Mouse (Mus musculus) left cerebral cortex, postnatal 10 days (tissue): ENCODE measurements at regions not wholly inside any gene's neighbourhood (a gene's known extent, or its start where the extent isn't known, plus 50 kb on each side); places are given as distances from the start of the nearest gene placed in this dataset.
A peak's percentile ranks its signal among the peaks of the same experiment; 100 is the strongest.

Experiments used
- DNase-seq, 2 experiments: peaks; one replicate each; pipeline ENCODE4 v3.0.0; 2021 to 2022; ENCODE audit warnings: low spot score in 2 of 2, mixed read lengths in 1 of 2; ENCODE audit errors: extremely low spot score in 1 of 2
- intact Hi-C: fragments of 180-260 bp; cut with DNase I; formaldehyde crosslinking; loops from one replicate; pipeline ENCODE4 v1.15.1; 2025

GRCm38 (mm10) chr2:48498047-48498723 lies 315.7 kb upstream of the Acvr2a start:
- intact Hi-C loops, result no loop called here
- DNase-seq, result no peak

GRCm38 (mm10) chr2:48499396-48499795 lies 314.5 kb upstream of the Acvr2a start:
- intact Hi-C loops, result no loop called here
- DNase-seq, result no peak

DNA sequence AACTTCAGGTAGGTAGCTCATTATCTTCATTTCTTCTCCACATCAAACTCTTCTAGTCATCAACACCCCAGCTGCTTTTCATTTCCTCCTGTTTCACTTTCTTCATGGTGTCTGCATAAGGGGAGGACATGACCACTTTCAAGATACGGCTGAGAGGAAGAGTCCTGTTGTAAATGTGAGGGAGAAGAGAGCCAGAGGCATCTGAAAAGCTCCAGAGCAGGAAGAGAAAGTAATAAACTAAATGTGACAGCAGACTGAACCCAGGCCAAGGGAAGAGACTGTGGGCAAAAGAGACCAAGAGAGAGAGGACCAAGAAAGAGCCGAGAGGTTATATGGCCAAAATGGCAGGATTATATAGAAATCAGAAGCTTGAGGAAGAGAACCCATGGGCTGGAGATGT lies 312.5 kb upstream of the Acvr2a start:
- DNase-seq, result no peak
- intact Hi-C loops, result no loop called here

- no peak for DNase-seq
- intact Hi-C loops, result no loop called here
Observed at GRCm38 (mm10) chr2:48513848-48514247, 300.1 kb upstream of the Acvr2a start.

DNA sequence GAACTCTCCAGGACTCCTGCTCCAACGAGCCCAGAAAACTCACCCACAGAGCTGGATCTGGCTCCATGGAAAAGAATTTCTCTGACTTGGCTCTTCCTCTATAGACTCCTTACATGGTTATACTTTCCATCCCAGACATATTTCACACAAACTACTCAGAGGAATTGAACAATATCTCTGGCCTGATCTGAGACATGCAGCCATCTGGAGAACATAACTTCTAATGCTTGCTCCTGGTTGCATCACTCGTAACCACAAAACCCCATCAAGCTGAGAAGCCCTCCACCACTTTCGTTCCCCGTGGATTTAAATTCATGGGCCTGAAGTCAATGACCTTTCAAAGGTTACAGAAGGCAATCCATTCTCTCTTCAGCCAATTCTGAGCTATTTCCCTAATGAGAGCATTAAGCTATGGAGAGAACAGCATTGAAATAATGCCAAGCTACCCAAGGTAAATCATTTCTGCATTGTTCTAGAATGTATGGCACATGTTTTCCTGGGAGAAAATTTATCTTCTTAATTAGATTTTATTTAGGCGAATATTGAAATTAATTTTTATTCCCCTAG lies 294.0 kb upstream of the Acvr2a start:
- intact Hi-C loops, result no loop called here
- DNase-seq, result no peak

DNA sequence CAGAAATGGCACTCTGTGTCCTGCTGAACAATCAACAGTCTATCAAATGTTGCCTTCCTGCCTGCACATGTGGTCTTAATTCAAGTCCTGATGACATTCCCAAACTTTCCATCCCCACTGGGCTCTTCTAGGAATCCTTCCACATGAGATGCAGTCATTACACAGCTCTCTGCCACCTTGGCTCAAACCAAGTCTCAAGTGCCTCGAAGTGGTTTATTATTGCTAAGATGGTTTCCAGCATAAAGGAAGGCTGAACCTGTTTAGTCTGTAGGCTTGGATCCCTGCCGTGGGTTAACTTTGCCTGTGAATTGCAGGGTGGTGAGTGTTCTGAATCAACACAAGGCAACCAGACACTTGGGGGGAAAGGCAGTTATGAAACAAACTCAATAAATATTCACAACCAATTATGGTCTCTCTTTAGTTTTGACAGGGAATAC lies 293.4 kb upstream of the Acvr2a start:
- intact Hi-C loops, result no loop called here
- no peak for DNase-seq

DNA sequence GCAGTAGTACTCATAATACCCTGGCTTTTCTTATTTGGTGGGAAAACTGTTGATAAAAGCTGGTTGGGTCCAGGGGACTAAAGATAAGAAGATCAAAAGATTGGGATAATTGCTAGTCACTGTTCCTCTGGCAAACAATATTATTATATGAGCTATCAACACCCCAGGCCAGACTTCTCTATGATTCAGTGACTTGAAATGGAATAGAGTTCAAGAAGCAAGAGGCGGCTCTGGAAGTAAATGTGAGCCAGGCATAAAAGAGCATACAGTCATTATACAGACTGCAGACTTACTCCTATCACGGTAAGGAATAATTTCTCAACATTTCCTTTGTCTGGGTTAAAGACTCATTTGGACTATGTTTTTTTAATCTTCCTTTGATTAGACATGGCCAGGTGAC lies 278.5 kb upstream of the Acvr2a start:
- DNase-seq, result no peak
- intact Hi-C loops, result no loop called here

DNA sequence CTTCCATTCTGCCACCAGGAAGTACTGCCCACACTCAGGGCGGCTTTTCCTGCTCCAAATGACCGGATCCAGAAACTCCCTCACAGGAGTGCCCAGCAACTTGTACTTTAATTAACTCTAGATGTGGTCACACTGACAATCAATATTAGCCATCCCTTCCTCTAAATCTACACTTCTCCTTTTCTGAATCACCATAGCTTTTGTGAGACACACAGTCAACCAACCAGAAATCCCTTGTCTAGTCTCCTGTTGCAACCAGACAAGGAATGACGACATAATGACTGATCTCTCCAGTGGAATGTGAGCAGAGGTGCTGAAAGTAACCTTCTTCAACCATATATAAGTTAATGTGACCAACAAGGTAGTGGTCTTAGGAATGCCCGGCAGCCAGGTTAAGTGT lies 277.0 kb upstream of the Acvr2a start:
- intact Hi-C loops, result no loop called here

GRCm38 (mm10) chr2:48538668-48539341 lies 275.1 kb upstream of the Acvr2a start:
- DNase-seq, result peak in 1 of 2 experiments; percentile 10
- intact Hi-C loops, result no loop called here

More for the DNA sequence above, 277.0 kb upstream of the Acvr2a start:
- no peak for DNase-seq

- intact Hi-C loops, result no loop called here
- DNase-seq, result no peak
Observed at GRCm38 (mm10) chr2:48539465-48540055, 274.3 kb upstream of the Acvr2a start.

- intact Hi-C loops, result no loop called here
- no peak for DNase-seq
Observed at GRCm38 (mm10) chr2:48544377-48544776, 269.5 kb upstream of the Acvr2a start.

DNA sequence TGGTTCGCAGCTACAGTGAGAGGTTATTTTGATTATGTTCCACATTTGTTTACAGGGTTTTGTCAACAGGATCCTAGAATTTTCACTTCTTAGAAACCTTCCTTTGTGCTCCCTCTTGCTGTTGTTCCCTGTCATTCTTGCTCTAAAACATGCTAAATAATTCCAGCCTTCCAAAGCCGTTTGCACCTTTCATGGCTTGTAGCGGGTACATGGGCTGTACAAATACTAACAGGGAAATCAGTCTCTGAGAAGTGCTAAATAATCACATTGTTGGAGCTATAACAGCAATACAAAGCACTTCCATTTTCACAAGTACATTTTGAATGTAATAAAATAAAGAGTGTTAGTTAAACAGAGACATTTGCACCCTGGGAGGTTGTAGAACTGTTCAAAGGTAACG lies 268.8 kb upstream of the Acvr2a start:
- intact Hi-C loops, result no loop called here
- DNase-seq, result no peak

DNA sequence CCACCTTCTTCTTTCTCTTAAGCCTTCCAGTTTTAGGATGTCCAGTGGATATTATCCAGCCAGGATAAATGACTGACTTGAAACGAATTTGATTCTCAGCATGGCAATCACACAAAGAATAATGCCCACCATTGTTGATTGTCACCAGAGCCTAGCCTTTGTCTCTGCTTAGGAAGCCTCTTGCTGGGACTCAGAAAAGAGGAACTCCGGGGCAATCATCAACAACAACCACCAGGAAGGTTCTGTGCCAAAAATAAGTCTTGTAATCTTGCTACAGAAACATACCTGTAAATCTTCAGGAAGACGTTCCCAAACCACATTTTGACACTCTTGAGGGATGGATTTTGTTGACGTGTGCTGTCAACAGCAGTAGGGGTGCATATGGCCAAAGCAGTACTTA lies 268.2 kb upstream of the Acvr2a start:
- intact Hi-C loops, result no loop called here
- no peak for DNase-seq

DNA sequence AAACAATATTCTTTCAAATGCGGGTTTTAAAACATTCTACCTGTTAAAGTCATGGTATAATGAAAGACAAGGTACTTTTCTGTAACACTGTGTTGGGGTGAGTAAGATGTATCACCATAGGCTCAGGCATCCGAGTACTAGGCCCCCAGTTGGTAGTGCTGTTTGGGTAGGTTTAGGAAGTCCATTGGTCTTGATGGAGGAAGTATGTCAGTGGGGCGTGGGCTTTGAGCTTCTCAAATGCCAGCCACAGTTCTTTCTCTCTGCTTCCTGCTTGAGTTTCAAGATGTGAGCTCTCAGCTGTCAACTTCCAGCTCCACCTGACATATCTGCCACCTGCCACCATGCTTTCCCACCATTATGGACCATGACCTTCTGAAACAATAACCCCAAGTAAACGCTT lies 267.7 kb upstream of the Acvr2a start:
- no peak for DNase-seq
- intact Hi-C loops, result no loop called here

DNA sequence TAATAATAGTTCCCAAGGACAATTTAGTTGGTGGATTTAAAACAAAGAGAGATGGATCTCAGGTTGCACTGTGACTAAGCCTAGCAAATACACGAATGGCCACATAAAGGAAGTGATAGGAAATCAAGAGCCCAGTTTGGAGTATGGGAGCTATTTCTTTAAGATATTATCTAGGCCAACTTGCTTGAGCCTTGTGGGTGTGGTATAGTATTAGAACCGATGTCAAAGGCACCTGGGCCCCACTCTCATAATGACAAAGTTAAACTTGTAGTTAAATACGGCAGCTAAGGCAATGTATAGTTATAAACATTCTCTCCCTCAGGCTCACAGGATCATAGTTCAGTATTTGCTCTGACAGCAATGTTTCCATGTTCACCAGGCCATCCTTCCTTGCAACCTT lies 257.3 kb upstream of the Acvr2a start:
- no peak for DNase-seq
- intact Hi-C loops, result no loop called here

DNA sequence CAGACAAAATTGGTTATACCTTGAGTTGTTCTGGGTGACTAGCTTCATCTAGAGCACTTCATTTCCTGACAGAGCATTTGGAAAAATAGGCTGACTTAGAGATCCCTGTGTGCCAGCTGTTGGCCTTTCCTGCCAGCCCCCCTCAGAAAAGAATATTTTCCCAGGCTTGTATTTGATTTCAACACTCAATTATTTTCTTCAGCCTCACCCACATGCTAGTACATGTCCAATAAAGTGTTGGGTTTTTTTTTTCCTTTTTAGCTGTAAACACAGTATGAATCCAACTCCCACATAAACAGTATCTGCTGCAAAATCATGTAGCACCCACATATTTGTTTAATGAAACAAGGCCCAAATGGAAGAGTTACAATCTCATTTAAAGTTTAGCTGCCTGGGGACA lies 256.8 kb upstream of the Acvr2a start:
- no peak for DNase-seq
- intact Hi-C loops, result no loop called here

GRCm38 (mm10) chr2:48558641-48559040 lies 255.3 kb upstream of the Acvr2a start:
- intact Hi-C loops, result no loop called here
- DNase-seq, result no peak

GRCm38 (mm10) chr2:48563636-48564035 lies 250.3 kb upstream of the Acvr2a start:
- intact Hi-C loops, result no loop called here
- no peak for DNase-seq

DNA sequence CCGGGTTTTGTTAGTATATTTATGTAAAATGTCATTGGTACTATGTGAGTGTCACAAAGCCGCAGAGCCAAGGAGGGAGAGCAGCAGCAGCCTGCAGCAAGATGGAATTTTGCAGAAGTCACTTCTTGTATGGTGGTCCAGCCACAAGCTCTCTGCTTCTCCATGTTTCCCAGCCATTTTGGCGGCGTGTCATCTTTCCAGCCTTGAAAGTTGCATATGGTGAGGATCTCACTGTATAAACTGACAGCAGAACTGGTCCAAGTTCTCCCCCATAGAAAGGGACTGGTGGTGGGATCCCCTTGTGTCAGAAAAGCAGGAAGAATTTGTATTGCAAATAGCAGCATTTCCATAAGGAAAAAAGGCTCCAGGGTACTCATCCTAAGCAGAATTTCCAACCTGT lies 249.7 kb upstream of the Acvr2a start:
- peak; percentile 27 to 36 for DNase-seq
- intact Hi-C loops, result no loop called here

- intact Hi-C loops, result no loop called here
- DNase-seq, result no peak
Observed at GRCm38 (mm10) chr2:48567871-48568270, 246.0 kb upstream of the Acvr2a start.
